Mouse (Mus musculus) lung, embryonic 14.5 days (tissue): Measurements from ENCODE around the gene Synpo2. TPM values are rescaled to one million over a fixed set of nuclear protein-coding genes. Genes with fewer than 3 reads are reported as not detected.
A peak's percentile ranks its signal among the peaks of the same experiment; 100 is the strongest.

Source experiments
- ATAC-seq: fragments of 200-750 bp; cut with Nextera tagmentation; 2 replicates; pipeline ENCODE4 v1.8.0; 2017; ENCODE audit warnings: mild to moderate bottlenecking, moderate TSS enrichment, moderate library complexity; ENCODE audit not compliant: insufficient read depth
- DNase-seq: peaks from one replicate; pipeline ENCODE4 v3.0.0-alpha.2; 2015
- H3K27ac ChIP-seq: fragments of 300-500 bp; sonication (generic); 2 replicates; pipeline ENCODE4 v1.5.1; 2014; ENCODE audit warnings: low read depth, mild to moderate bottlenecking, moderate library complexity
- H3K27me3 ChIP-seq: fragments of 300-500 bp; sonication (generic); 2 replicates; pipeline ENCODE4 v1.6.1; 2014; ENCODE audit warnings: low read length, control low read depth; ENCODE audit not compliant: insufficient read depth
- H3K36me3 ChIP-seq: fragments of 300-500 bp; sonication (generic); 2 replicates; pipeline ENCODE4 v1.6.1; 2014; ENCODE audit warnings: control low read depth; ENCODE audit not compliant: insufficient read depth
- H3K4me1 ChIP-seq: fragments of 300-500 bp; sonication (generic); 2 replicates; pipeline ENCODE4 v1.6.1; 2014; ENCODE audit warnings: antibody characterized with exemption, control low read depth; ENCODE audit not compliant: insufficient read depth
- H3K4me2 ChIP-seq: fragments of 300-500 bp; sonication (generic); 2 replicates; pipeline ENCODE4 v1.6.1; 2014; ENCODE audit warnings: mild to moderate bottlenecking
- H3K4me3 ChIP-seq: fragments of 300-500 bp; sonication (generic); 2 replicates; pipeline ENCODE4 v1.5.1; 2014; ENCODE audit warnings: low read depth, low read length
- H3K9ac ChIP-seq: fragments of 300-500 bp; sonication (generic); 2 replicates; pipeline ENCODE4 v1.6.1; 2014
- H3K9me3 ChIP-seq: fragments of 300-500 bp; sonication (generic); 2 replicates; pipeline ENCODE4 v1.6.1; 2016; ENCODE audit warnings: low read depth, low read length, control low read depth
- CTCF ChIP-seq: IDR thresholded peaks from 2 replicates; pipeline ENCODE4 v1.5.1; 2016; ENCODE audit warnings: antibody characterized with exemption, low read depth
- WGBS: fragments of 180-500 bp; shearing (Covaris S2); extraction: QIAGEN DNeasy Blood & Tissue Kit; methylation state at CpG from one replicate; pipeline ENCODE4 v1.1.7; 2014; 5-methylcytosine and 5-hydroxymethylcytosine counted together
- polyA plus RNA-seq: library from polyadenylated mRNA; unstranded; fragments of >200 nt; fragmentation: Nextera tagmentation; extraction: Ambion mirVana; gene quantifications from 2 replicates; pipeline ENCODE4 v1.2.1, GENCODE M21; 2014

Gene Synpo2
- polyA plus RNA-seq, 1 experiment from 2014 or later = 13.2 TPM

DNA sequence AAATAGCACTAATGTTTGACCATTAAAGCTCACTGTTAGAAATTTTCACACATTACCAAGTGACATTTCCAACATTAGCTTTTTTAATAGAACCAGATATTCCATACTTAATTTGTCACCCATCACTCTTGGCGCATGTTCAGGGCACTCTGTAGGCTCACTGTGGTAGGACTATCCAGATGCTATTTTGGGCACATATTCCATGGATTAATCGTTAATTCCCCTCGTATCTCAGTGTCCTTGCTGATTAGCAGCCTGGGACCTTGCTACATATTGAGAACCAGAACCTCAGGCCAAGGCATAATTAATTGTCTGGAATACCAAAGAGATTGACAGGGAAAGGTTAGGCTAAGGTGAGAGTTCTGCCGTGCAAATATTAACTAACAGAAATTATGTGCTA lies 22.8 kb upstream of the Synpo2 start:
- ATAC-seq = no peak
- 62% methylated on average over 4 of the region's 4 CpGs for WGBS
- no peak overlapping the region for H3K4me2 ChIP-seq

DNA sequence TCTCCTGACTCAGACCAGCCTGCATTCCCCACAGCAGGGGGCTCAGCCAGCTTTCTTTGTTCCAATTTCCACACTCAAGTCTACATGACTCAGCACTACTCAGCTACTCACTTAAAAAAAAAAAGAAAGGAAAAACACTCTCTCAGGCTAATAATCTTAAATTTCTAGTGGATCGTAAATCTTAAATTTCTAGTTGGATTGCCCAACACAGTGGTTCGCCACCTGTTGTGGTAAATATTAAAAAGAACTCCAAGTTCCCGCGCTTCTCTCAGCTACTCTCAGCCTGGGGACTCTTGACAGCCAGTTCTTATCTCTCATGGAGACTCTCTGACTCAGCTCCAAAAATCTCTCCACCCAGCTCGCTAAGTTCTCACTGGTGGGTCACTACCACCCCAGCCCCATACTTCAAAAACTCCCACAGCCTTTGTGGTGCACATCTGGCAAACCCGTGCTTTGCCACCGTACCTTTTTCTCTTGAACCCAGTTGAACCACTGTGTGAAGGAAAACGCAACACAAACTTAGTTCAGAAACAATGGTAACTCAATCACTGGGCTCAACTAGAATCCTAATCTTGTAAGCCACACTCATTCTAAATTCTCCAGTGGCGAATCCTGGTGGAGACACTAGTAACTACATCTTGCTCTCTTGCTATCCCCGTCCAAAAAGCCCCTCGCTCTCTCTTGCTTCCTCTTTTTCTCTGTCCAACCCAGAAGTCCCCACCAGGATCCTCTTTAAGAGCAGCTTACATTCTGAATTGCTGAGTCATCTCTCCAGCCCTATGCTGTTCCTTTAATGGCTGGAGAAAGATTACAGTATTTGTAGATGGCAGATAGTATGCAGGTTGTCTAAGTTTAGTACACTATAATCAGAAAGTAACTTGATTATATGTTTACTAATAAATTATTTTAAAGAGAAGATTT lies 20.5 kb upstream of the Synpo2 start:
- no peak overlapping the region for H3K4me2 ChIP-seq
- H3K4me3 ChIP-seq = no peak overlapping the region
- DNase-seq (peak; percentile 14), ATAC-seq (no peak)
- no peaks in the 10 kb centered on the region for H3K27me3 ChIP-seq
- H3K9ac ChIP-seq = no peak overlapping the region
- 71% methylated on average over 11 of the region's 11 CpGs for WGBS
- H3K27ac ChIP-seq = no peak overlapping the region
- TF ChIP-seq CTCF = no peak
- H3K4me1 ChIP-seq = no peaks in the 10 kb centered on the region
- H3K9me3 ChIP-seq = no peaks in the 10 kb centered on the region
- H3K36me3 ChIP-seq = no peaks in the 10 kb centered on the region

More for the DNA sequence above, 22.8 kb upstream of the Synpo2 start:
- Histone ChIP-seq H3K27me3 (no peaks in the 10 kb centered on the region), H3K36me3 (no peaks in the 10 kb centered on the region), H3K9ac (no peak overlapping the region), H3K27ac (no peak overlapping the region), H3K9me3 (no peaks in the 10 kb centered on the region), H3K4me1 (no peaks in the 10 kb centered on the region), H3K4me3 (no peak overlapping the region)
- no peak for DNase-seq
- TF ChIP-seq CTCF = no peak

DNA sequence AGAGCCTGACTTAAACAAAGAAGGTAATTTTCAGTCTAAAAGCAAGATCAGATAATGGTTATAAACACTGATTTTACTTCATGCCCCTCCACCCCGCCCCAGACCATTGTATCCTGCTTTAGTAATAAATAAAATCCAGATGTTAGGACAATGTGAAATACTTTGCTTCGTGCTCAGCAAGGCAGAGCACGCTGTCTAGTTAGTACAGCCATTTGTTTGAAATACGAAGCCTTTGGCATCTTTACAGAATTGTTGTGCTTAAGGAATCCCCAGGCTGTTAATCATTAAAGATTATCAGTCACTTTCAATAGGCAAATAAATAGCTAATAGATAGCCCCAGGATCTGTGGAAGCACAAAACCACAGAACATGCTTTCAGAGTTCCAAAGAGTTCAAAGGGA lies 9.7 kb upstream of the Synpo2 start:
- TF ChIP-seq CTCF = no peak
- Histone ChIP-seq H3K9me3 (no peaks in the 10 kb centered on the region), H3K27me3 (no peaks in the 10 kb centered on the region), H3K4me2 (no peak overlapping the region), H3K4me3 (no peak overlapping the region), H3K27ac (no peak overlapping the region), H3K9ac (no peak overlapping the region), H3K36me3 (no peaks in the 10 kb centered on the region), H3K4me1 (0 out of 2 replicates have a peak, but pooled peaks cover 4% of the 10 kb centered on the region)
- peak; percentile 46 for DNase-seq
- WGBS = 29% methylated on average over 4 of the region's 4 CpGs
- no peak for ATAC-seq

DNA sequence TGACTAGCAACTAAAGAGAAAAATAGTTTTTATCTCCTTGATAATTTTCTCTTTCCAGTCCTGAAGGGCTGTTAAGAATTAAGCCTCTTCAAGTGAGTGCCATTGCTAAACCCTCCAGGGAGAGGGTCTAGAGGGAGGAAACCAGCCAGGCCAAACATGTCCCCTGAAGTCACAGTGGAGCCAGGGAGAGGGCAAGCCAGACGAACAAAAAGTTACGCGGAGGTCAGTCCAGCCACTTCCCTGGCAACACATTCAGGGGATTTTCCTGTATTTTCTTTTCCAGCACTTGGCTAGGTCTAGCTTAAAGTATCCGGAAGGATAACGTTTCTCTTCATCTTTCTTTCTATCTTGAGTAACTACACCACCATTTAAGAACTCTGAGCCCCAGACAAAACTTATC lies 8.4 kb upstream of the Synpo2 start:
- Histone ChIP-seq H3K27me3 (no peaks in the 10 kb centered on the region), H3K27ac (no peak overlapping the region), H3K4me1 (0 out of 2 replicates have a peak, but pooled peaks cover 4% of the 10 kb centered on the region), H3K4me2 (no peak overlapping the region), H3K4me3 (no peak overlapping the region), H3K9ac (no peak overlapping the region), H3K9me3 (no peaks in the 10 kb centered on the region), H3K36me3 (no peaks in the 10 kb centered on the region)
- no peak for TF ChIP-seq CTCF
- 38% methylated on average over 5 of the region's 5 CpGs for WGBS
- DNase-seq (no peak), ATAC-seq (no peak)

DNA sequence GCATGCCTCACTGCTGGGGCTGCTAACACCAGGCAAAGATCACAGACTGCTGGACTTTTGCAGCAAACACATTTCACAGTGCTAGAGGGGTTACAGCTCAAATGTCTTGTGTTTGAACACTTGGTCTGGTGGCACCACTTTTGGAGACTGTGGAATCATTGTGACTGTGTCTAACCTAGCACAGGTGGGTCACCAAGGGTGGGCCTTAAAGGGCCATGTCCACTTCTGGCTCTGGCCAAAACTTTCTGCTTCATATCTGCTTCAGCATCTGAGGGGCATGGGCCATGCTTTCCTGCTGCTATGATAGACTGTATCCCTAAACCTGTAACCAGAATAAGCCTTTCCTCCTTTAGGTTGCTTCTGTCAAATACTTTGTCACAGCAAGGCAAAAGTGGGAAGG lies 1.5 kb upstream of the Synpo2 start:
- H3K4me1 ChIP-seq = no peaks in the 10 kb centered on the region
- H3K27ac ChIP-seq = no peak overlapping the region
- no peak overlapping the region for H3K4me2 ChIP-seq
- TF ChIP-seq CTCF = no peak
- H3K27me3 ChIP-seq = peaks cover 14% of the 10 kb centered on the region
- DNase-seq (no peak), ATAC-seq (no peak)
- no peak overlapping the region for H3K9ac ChIP-seq
- H3K4me3 ChIP-seq = no peak overlapping the region
- H3K36me3 ChIP-seq = no peaks in the 10 kb centered on the region
- no peaks in the 10 kb centered on the region for H3K9me3 ChIP-seq

DNA sequence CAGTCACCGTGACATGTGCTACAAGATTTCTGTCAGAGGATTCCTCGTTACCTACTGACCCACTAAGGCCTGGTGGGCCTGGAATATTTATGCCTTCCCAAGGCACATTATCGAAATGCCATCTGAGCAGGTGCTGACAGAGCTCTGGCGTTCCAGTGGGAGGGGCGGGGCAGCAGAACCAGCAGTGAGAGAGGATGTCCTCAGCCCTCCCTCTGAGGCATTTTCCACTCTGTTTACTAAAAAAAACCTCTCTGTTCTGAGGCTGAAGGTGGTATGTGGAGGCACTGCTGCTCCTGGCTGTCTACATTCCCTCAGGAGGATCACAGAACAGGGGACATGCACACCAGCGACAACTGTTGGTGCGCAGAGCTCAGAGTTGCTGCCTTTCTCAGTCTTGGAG lies 1.1 kb upstream of the Synpo2 start:
- H3K27ac ChIP-seq = no peak overlapping the region
- H3K9ac ChIP-seq = no peak overlapping the region
- ATAC-seq (no peak), DNase-seq (no peak)
- no peaks in the 10 kb centered on the region for H3K36me3 ChIP-seq
- H3K4me2 ChIP-seq = 0 out of 2 replicates have a peak overlapping the region, but pooled peaks have one; percentile 4
- WGBS = 23% methylated on average over 7 of the region's 7 CpGs
- no peaks in the 10 kb centered on the region for H3K4me1 ChIP-seq
- H3K27me3 ChIP-seq = peaks cover 14% of the 10 kb centered on the region
- no peak for TF ChIP-seq CTCF
- no peak overlapping the region for H3K4me3 ChIP-seq
- no peaks in the 10 kb centered on the region for H3K9me3 ChIP-seq

DNA sequence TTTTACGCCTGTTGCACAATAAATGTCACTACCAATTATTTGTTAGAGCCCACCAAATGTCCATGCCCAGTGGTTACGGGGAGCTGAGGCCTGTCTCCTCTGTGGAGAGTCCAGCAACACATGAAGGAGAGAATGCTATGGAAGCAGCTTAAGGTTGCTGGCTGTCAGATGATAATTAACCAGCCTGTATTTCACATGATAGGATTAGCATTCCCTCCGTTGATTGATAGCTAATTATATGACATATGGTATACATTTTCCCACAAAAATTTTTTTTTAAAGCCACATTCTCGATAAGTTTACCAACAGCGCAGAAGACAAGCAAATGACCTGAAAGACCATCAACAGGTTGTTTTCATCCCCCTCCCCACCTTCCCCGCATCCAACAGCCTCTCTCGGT lies 454 bp downstream of the Synpo2 start:
- H3K27ac ChIP-seq = peak overlapping the region; percentile 30; the same call in 1 of the 2 replicates
- H3K4me2 ChIP-seq = peak overlapping the region; percentile 74
- DNase-seq (no peak), ATAC-seq (no peak)
- peak overlapping the region; percentile 42 for H3K4me3 ChIP-seq
- peaks cover 14% of the 10 kb centered on the region for H3K27me3 ChIP-seq
- H3K9me3 ChIP-seq = no peaks in the 10 kb centered on the region
- H3K4me1 ChIP-seq = no peaks in the 10 kb centered on the region
- H3K9ac ChIP-seq = peak overlapping the region; percentile 54
- no peaks in the 10 kb centered on the region for H3K36me3 ChIP-seq
- TF ChIP-seq CTCF = no peak
- 29% methylated on average over 7 of the region's 7 CpGs for WGBS
